Mouse (Mus musculus): ENCODE measurements around the gene Nxnl2.

The Nxnl2 gene

DNA sequence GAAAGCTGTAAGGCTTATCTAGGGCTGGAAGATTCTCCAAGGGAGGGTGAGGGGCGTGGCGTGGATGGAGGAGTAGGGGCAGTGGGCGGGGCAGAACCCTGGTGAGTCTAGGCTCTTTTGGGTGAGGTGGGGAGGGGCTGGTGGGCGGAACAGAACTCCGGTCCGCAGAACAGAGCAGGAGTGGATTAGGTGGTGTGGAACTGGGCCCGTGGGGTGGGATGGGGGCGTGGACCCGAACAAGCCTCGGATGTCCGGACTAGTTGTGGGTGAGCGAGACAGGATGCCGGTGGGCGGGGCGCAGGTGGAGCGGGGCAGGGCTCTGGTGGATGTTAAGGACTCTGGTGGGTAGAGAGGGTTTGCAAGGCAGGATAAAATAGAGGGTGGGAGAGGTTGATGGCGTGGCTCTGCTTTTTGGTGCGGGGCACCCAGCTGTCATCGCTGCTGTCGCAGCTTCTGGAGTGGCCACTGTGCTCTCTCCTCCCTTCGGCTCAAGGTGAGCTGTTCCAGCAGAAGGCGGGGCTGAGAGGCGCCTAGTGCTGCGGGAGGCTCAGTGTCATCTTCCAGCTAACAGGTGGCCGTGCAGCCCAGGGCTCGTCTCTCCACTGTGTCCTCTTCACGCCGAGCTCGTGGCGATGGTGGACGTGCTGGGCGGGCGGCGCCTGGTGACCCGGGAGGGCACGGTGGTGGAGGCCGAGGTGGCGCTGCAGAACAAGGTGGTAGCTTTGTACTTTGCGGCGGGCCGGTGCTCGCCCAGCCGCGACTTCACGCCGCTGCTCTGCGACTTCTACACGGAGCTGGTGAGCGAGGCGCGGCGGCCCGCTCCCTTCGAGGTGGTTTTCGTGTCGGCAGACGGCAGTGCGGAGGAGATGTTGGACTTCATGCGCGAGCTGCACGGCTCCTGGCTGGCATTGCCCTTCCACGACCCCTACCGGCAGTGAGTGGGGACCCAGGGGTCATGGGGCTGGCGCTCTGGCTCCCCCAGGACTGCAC lies at the start of gene Nxnl2:
Gene Nxnl2, plus strand, starts transcription at position 332 of the 990 bp plus-strand sequence.
- peak; percentile 80 to 85 for DNase-seq

DNA sequence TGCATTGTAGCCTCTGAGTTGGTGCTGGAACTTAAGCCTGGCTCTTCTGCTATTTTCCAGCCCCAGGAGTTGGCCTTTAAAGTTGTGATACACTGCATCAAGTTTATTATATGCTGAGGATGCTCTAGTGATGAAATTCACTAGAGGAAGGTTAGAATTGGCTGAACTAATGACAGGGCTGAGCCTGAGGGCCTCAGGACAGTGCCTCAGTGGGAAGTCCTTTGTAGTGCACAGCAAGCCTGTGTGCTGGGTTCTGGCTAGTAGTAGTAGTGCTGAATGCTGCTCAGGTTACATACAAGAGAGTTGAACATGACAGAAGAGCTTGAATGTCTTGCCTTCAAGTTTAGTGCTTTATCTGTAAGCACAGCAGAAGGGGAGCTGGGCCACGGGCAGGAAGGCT lies 48.9 kb upstream of the Nxnl2 start:
- DNase-seq = no peak

DNA sequence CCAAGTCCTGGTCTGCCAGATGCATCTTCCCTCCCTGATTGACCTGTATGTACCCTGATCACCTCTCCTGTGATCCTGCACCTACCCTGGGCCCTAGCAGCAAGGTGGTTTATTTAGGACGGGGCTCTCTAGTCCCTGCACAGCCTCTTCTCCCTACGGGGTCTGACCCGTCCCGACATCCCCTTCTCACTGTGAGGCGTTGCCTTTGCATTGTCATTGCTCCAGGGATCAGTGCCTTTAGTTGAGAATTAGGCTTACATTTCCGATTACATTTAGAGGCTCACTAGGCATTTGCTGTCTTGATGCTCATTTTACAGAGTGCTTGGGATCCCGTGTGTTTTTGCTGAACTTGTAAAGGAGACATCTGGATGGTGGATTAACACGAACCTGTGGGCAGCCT lies 48.1 kb upstream of the Nxnl2 start:
- no peak for DNase-seq

DNA sequence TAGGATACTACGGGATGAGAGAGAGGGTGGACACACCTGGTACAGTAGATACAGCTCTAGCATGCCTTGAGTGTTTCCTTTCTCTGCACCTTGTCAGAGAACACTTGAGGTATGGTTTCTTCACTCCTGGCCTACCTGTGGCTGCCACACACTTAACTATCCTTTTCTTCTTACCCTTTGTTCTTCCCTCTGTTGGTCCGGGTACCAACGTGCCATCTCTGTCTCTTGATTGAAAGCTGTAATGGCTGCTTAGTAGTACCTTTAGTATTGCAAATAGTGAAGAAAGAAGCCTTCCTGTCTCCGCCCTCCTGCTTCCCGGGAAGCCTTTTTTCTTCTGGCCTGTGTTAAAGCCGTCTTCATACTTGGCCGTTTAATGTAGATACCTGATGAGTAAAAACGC lies 45.5 kb upstream of the Nxnl2 start:
- no peak for DNase-seq

DNA sequence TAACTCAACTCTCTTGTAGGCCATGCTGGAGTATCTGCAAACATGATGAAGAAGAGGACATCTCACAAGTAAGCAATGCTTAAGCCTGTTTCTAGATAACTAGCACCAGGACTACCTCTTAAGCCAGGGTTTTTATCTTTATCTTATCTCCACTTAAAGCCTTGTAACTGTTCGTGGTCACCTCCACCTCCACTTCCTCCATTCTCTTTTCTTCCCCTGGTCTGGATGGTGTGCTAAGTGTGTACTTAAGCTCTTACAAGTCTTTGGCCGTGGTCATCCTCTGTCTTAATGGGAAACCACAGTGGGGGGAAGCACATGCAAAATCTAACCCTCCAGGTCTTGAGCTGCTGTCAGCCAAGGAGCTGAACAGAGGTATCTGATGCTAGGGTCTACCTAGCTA lies 42.9 kb upstream of the Nxnl2 start:
- no peak for DNase-seq

DNA sequence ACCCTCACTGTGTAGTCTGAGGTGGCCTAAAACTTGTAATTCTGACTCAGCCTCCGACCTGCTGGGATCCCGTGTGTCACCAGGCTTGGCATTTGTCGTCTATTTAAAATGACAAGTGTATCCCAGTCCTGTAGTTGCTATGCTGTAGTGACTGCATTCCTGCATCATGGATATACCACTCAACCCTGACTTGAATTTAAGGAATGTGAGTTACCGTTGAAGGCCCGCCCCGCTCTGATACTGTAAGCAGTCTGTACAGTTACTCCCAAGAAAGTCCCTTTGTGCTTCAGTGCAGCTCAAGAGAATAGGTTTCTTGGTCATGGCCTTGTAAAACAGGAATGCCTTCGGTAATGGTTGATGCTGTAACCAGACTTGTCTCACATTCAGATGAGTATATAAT lies 42.4 kb upstream of the Nxnl2 start:
- DNase-seq = peak; percentile 36 to 57

DNA sequence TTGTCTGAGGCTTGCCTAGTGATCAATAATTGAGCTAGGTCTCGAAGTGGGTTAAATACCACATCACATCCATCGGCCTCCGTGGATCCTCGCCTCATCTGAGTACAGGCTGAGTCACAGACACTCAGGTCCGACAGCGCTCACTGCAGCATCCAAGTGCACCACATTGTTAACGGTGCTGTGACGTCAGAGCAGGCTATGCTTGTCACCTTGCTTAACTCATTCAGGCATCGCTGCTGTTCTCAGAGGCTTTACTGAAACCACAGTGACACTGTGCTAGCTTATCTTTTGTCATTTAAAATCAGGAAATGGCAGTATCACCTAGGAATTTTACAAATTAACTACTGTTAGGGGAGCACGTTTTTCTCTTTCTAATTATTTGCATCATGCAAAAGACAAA lies 39.6 kb upstream of the Nxnl2 start:
- DNase-seq = no peak

DNA sequence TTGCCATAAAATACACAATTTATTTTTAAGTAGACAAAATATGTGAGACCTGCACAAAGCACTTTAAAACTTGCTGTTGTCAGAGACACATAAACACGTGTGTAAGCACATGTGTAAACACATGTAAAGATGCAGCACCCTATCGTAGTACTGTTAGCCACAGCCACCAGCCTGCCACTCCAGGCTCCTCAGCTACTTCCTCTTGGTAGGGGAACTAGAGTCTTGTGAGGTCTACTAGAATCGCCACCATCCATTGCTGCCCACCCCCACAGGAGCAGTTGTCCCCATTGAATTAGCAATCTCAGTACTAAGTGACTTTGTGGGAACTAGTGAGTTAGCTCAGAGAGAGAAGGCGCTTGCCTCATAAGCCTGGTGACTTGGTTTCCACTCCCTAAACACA lies 34.5 kb upstream of the Nxnl2 start:
- no peak for DNase-seq

DNA sequence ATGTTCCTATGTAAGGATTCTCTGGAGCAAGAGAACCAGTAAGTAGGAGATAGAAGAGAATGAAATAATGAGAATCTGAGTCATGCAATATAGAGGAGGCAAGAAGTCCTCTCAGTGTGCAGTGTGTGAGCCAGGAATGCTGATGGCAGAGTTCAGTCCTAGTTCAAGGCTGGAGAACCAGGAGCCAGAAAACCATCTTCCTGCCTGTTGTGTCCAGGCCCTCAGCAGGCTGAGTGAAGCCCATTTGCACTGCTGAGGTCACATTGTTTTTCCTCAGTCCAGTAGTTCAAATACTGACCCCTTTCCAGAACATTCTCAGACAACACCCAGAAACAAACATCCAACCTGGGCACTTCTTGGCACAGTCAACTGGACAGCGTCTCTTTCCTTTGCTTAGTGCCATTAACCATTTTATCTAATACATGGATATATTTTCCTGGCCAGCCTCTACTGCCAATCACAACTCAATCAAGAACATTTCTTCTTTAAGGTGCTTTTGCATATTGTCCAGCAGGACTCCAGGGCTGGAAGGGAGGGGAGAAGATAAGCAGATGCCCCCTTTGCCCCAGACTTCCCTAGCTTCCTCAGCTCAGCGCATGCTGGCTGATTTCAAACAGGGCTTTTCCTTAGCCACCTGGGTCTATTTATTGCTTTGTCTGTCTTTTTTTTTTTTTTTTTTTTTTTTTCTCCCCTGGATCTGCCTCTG lies 33.7 kb upstream of the Nxnl2 start:
- DNase-seq = no peak

DNA sequence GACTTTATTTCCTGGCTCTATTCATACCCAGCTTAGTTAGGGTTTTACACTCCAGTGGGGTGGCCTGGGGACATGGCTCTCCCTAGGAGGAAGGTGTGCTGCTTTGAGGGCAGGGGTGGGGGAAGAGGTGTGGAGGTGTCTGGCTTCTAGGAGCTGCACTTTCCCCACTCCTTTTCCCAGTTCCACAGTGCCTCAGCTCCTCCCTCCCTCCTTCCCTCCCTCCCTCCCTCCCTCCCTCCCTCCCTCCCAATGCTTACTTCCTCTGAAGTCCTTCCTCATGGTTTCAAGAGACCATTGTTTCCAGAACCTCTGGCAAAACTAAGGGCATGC lies 33.2 kb upstream of the Nxnl2 start:
- peak in 1 of 2 experiments; percentile 19 for DNase-seq

DNA sequence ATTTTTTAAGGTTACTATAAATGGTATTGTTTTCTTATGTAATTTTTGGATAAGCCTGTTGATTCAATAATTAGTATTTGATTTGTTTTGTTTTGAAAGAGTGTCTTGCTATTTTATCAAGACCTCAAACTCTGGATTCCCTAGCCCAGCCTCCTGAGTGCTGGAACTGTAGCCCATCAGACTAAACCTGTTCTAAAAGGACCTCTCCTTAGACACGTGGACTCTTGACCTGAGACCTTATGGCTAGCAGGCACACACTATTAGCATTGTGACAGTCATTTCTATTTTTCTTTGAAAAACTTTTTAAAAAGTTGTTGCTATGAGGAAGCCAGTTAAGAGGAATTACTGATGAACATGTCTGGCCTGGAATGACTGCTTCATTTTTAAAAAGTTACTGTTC lies 23.7 kb upstream of the Nxnl2 start:
- no peak for DNase-seq

DNA sequence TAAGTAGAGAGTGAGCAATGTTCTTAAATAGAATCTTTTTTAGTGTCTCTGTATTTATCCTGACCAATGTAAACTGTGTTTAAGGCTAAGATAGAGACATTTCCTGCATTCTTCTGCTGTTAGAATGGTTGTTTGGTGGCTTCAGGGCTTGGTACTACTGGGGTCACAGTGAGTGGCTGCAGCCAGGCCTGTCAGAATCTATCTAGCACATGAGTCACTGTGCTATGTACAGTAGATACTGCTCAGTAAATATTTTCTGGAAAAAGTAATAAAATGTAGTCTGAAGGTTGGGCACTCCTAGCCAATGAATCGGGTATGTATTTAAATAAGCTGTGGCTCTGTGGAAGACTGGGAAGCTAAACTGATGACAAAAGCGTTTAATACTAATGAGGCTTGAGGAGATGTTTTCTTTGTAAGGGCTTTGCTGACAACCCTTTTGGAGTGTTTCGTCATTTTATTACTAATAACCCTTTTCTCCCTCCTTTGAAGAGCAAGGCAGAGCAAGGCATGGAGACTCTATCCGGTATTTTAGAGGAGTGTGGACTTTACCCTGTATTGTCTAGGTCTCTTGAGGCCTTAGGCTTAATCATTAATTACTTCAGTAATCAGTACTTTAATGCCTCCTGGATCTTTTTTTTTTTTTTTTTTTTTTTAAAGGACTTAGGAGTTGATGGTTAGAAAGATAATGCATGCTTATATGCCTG lies 17.7 kb upstream of the Nxnl2 start:
- DNase-seq = no peak

DNA sequence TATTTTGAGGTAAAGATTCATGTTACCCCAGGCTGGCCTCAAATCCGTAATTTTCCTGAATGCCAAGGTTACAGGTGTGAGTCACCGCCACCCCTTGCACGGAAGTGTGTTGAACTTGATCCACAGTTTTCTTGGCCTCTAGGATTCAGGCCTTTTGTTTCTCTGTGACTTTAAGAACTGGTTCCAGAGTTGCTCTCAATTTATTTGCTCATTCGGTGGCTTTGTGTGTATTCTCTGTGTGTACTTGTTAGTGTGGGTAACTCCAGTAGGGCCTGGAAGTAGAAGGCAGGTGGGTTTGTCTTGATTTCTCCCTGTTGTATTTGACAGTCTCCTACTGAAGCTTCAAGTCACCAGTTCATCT lies 17.2 kb upstream of the Nxnl2 start:
- DNase-seq = peak in 1 of 2 experiments; percentile 21

DNA sequence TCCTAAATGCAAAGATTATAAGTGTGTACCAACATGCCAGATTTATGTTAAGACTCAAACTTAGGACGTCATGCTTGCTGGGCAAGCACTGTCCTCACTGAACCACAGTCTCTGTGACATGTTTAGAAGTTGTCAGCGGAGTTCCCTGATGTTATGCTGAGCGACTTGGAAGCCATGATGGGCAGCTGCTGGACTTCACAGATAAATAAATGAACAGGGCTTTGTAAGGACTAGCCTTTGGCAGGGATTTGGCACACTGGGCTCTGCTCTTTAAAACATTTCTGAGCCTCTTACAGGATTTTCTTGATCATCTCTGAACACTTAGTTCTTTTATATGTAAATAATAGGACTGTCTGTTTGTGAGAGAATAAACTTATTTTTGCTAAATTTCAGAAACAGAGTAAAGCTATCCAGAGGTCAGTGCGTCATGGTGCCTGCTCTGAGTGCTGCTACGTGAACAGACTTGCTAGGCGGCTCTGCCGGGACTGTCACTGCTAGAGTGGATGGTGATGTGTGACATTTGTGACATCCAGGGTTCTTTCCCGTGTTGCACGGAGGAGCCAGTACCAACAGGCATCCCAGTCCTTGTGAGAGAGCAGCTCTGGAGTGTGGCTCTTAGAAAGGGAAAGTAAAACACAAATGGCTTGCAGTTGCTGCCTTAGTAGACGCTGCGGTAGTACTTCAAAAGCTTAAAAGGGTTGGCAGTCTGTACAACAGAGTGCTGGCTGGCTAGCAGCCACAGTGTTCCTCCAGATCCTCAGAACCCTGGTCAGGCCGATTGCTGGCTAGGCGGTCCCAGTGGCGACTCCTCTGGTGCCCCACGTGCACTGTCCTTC lies 15.4 kb upstream of the Nxnl2 start:
- DNase-seq = no peak

DNA sequence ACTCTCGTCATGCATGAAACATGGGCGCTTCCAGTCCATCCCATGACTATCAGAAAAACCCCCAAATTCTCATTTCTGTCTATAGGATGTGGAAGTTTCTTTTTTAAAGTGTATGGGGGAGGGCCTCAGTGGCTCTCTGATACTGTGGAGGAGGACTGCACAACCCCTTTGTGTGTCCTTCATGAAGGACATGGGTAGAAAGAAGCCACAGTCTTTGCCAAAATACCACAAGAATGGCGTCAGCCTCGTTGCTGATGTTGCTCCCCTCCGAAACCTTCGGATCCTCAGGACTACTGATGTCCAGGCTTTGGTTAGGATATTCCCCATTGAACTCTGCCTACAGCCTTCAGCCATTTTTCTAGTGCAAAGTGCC lies 14.8 kb upstream of the Nxnl2 start:
- no peak for DNase-seq

DNA sequence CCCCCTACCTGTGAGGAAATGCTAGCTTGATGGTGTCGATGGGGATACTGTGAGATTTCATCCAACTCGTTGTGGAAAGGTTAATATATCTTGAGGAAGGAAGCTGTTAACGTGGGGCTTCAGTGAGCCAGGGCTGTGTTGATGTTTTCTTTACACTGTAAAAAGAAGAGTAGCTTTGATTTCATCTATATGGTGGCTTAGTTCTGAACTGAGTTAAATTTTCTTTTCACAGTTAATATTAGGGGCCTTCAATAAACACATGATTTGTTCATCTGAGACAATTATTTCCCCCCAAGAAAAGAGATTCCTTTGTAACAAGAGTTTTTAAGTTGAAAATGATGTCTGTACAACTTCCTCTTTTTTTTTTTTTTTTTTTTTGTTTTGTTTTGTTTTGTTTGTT lies 13.5 kb upstream of the Nxnl2 start:
- DNase-seq = no peak

DNA sequence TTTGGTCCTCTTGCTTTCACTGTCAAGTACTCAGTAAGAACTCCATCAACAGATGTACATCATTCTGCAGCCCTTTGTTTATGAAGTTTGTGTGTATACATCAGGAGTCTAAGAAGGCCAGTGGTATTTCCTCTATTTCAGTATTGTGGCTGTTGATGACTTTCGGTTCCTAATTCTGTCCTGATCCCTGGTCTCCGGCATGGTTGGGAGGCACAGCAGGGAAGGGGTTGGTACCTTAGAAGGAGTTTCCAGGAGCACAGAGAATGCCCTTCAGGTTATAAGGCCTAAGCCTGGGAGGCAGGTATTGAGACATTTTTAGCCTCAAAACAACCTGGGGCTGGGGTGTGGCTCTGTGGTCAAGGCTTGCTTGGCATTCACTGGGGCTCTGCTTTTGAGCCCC lies 9.2 kb upstream of the Nxnl2 start:
- peak in 1 of 2 experiments; percentile 6 for DNase-seq

DNA sequence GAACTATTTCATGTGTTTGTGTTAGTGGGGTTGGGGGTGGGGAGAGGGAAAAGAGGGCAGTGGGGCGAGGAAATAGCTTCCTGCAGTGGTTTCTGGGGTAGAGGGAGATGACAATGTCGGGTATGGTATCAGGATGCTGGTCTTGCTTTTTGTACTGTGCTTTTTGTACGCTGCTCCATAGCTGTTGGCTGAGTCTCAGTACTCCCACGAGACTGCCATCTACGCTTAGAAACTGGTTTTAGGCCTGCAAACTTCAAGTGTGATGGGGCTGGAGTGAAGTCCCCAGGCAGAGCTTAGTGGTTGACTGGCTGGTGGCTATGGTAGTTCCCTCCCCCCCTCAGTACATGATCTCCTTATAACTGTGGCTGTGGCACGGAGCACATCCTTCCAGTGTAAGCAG lies 8.6 kb upstream of the Nxnl2 start:
- no peak for DNase-seq

DNA sequence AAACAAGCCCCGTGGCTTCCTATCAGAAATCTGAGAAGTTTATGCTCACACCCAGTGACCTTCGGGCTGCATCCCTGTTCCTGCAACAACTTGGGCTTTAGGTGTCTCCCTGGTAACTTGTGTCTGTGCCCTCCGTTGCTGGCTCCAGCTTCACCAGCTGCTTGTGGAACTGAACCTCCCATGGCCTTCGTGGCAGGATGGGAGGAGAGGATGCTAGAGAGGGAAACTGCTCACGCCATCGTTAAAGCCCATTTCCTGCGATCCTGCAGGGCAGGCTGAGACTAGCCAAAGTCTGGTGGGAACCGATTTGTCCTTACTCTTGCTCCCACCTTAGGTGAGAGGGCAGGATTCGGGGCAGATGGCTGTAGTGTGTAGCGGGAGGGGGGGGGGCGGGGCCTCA lies 4.1 kb upstream of the Nxnl2 start:
- no peak for DNase-seq

DNA sequence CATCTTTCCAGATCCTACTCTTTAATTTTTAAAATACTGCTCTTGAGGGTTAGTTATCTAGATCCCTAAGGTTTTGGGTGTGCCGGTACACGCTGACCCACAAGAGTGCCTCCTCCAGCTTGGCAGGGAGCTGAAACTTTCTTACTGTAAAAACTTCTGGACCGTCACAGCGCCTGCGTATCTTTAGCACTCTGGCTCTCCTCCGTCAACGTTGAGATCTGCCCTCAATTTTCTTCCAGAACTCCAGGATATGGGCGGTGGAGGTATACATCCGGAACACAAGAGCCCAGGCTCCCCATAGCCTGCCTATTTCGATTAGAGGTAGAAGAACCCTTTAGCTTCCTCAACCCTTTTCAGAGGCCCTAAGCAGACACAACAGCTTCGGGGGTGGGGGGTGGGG lies 607 bp upstream of the Nxnl2 start:
- DNase-seq = peak in 1 of 2 experiments; percentile 27

DNA sequence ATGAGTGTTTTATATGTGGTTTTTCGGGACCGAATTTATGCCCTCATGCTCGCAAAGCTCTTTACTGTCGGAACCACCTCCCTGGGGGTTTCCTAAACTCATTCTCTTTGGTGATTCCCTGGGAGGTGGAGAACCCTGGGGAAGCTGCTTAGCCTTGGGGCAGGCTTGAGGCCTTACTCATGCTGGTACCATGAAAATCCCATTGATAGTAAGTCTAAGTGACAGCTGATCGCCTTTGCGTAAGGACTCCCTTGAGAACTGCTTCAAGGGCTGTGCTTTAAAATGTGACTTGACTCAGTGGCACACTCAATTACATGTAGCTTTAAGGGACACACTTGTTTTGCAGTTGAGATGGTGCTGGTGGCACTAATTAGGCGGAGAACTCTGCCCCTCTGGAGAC lies 1.8 kb downstream of the Nxnl2 start:
- DNase-seq = no peak

DNA sequence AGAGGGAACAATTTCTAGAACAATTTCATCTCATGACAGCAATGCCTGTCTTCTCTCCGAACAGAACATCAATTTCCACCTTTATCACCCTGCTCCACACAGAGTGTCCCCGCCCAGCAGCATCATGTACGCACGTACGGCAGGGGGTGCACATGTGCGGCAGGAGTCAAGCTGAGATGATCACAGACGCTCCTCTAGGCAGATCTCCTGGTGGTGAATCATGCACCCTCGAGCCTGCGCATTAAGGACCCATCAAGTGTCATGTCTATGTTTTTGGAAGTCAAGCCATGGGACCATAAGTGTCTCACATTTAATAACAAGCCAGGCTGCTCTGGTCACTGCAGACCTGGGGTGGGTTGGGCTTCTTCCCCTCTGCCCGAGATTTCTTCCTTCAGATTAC lies 8.1 kb downstream of the Nxnl2 start:
- DNase-seq = no peak

DNA sequence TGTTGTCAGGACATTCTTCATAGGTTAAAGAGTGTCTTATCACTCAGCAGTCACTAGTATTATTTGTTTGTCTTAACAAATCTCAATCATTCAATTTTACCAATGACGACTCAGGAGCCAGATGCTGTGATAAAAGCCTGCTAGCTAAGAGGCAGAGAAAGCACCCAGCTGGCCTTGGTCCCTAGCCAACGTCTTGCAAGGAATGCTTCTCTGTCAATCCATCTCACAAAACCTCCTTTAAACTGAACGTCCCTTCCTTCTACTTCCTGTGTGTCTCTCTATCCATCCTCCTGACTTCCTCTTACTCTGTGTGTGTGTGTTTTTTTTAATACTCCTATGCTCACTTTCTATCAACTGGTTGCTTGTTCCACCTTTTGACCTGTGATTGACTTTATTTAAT lies 8.5 kb downstream of the Nxnl2 start:
- DNase-seq = no peak
